Mouse (Mus musculus) olfactory bulb, adult 2 months (tissue): ENCODE data around the gene Iqsec3.

Source experiments
- CTCF ChIP-seq: fragments of 200-500 bp; IDR thresholded peaks from 2 replicates; pipeline ENCODE4 v1.5.1; 2012; ENCODE audit warnings: low read depth, mild to moderate bottlenecking, low read length, moderate library complexity; ENCODE audit not compliant: insufficient read depth
- POLR2A ChIP-seq: fragments of 200-500 bp; IDR thresholded peaks from 2 replicates; pipeline ENCODE4 v1.6.1; 2012; ENCODE audit warnings: mild to moderate bottlenecking, low read depth, low read length, moderate library complexity; ENCODE audit not compliant: insufficient read depth

DNA sequence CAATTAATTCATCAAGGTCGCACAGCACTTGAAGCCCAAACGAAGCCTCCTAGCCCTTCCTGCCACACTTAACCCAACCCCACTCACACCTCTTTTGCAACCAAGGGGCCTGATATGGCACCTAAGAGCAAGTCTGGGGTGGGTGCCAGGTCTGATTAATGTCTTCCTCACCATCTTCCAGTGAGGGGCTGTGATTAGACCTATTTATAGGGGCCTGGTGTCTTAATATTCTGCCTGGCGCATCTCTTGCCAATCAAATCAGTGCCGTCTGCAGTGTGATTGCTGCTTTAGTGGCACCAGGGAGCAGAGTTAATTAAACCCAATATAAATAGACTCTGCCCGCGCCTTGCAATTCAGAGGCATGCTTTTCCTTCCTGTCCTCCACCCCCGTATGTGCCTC is 36.4 kb upstream of the Iqsec3 start:
- TF ChIP-seq CTCF = no peak
- TF ChIP-seq POLR2A = no peak
